Mouse (Mus musculus) olfactory bulb, adult 2 months (tissue): ENCODE results near the gene Gm3417.
"Not testable (repeated sequence)": the region's sequence is repeated elsewhere in the genome, so short reads cannot be mapped to it uniquely, and the experiment has no call there.

ENCODE experiments used
- CTCF ChIP-seq: fragments of 200-500 bp; IDR thresholded peaks from 2 replicates; pipeline ENCODE4 v1.5.1; 2012; ENCODE audit warnings: low read depth, mild to moderate bottlenecking, low read length, moderate library complexity; ENCODE audit not compliant: insufficient read depth
- POLR2A ChIP-seq: fragments of 200-500 bp; IDR thresholded peaks from 2 replicates; pipeline ENCODE4 v1.6.1; 2012; ENCODE audit warnings: mild to moderate bottlenecking, low read depth, low read length, moderate library complexity; ENCODE audit not compliant: insufficient read depth

- not testable (repeated sequence) for TF ChIP-seq CTCF, POLR2A
Observed at GRCm38 (mm10) chr17:14993139-14993832, 14.7 kb upstream of the Gm3417 start.
